ENCODE assay signal across 12 mouse cellular contexts in the genomic region with DNA sequence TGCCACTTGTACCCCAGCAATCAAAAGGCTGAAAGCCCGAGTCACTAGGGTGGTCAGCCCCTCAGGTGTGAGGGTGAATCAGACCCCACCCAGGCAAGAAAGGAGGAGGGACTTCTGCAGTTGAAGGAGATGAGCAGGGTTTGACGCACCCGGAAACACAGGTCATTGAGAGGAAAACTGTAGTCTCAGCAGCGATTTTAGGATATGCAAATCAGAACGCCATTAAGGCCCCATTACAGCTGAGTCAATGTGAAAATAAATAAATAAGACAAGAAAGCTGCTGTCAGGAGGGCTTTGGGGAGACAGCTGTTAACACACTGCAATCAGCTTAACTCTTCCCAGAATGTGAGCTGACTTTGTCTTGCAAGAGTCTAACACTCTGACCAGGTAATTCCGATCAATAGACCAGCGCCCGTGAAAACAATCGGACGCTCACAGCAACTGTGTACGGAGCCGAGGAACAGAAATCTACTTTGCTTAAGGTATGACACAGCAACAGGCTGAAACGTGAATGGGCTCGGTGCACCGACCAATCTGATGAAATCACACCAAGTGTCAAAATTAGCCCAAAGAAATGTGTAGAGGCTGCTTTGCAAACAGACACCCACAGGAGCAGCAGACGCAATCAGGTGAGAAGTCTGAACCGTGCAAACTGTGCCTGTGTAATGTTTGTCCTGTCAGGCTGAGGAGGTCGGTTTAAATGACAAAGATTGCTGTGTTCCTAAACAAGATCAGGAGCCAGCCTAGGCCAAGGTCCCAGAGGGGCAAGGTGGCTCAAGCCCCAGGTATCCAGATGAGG. TPM values are rescaled to one million over a fixed set of nuclear protein-coding genes. Genes with fewer than 3 reads are reported as not detected.
DNase-seq lines count a peak whose midpoint lies in the region; ATAC-seq and TF ChIP-seq lines count a peak whose summit lies in the region.
"Had no signal": no experiment of that assay in that cellular context is flagged by ENCODE, and none has a peak within 500 bp of the region (broad histone marks: within the 10 kb centered on the region; RNA-seq: fewer than 3 reads in every experiment).

No protein-coding gene starts in this region.

- no peak for TF ChIP-seq POLR2A in CH12.LX (IDR thresholded peaks at IDR 0.05; ENCODE audit: low read depth, low read length)

- no peak overlapping the region for H3K4me3 ChIP-seq in kidney, embryonic 15.5 days (replicated peaks)
- no peak overlapping the region for H3K4me3 ChIP-seq in kidney, embryonic 16.5 days (ENCODE audit: low read length)
- H3K4me3 ChIP-seq in CH12.LX (replicated peaks in 1 of 3; ENCODE audit: low read depth in 2 of 3, low read length in 2 of 3, poor library complexity in 1 of 3) (peak overlapping the region; percentile 15 to 21 (median 19)), macrophage (ENCODE audit: inconsistent target) (no peak overlapping the region)
- H3K4me3 ChIP-seq: hindbrain, embryonic 13.5 days had no signal

- H3K27me3 ChIP-seq in kidney, embryonic 15.5 days: no peaks in the 10 kb centered on the region
- no peaks in the 10 kb centered on the region for H3K27me3 ChIP-seq in kidney, embryonic 16.5 days (ENCODE audit: insufficient read depth, low read length)
- H3K27me3 ChIP-seq in CH12.LX (replicated peaks): no peaks in the 10 kb centered on the region

- no peak overlapping the region for H3K4me2 ChIP-seq in kidney, embryonic 15.5 days
- H3K4me2 ChIP-seq in kidney, embryonic 16.5 days (replicated peaks; ENCODE audit: low read depth, low read length): no peak overlapping the region
- peak overlapping the region; percentile 93 for H3K4me2 ChIP-seq in CH12.LX (ENCODE audit: insufficient read depth, low read depth, poor library complexity, severe bottlenecking)
- H3K4me2 ChIP-seq: hindbrain, embryonic 13.5 days had no signal

- H3K9me3 ChIP-seq in kidney, embryonic 15.5 days (replicated peaks): no peaks in the 10 kb centered on the region
- no peaks in the 10 kb centered on the region for H3K9me3 ChIP-seq in kidney, embryonic 16.5 days (ENCODE audit: low read length)
- no peaks in the 10 kb centered on the region for H3K9me3 ChIP-seq in CH12.LX (replicated peaks; ENCODE audit: low read length)
- H3K9me3 ChIP-seq: hindbrain, embryonic 13.5 days had no signal

- dilution Hi-C loops in CH12.LX (cut with MboI; ENCODE audit: extremely low pct_ligation_motif_present, extremely low pct_unique_long_range_greater_than_20kb, low sequenced_read_pairs): no loop called here

- no peak overlapping the region for H3K9ac ChIP-seq in kidney, embryonic 15.5 days
- H3K9ac ChIP-seq in kidney, embryonic 16.5 days (replicated peaks; ENCODE audit: low read length): no peak overlapping the region
- H3K9ac ChIP-seq in CH12.LX (ENCODE audit: insufficient read depth, low read depth): peak overlapping the region; percentile 54
- H3K9ac ChIP-seq: hindbrain, embryonic 13.5 days had no signal

- ATAC-seq in kidney, embryonic 15.5 days (replicated peaks; ENCODE audit: low FRiP score): no peak
- ATAC-seq in kidney, embryonic 16.5 days (ENCODE audit: low FRiP score, low TSS enrichment): no peak
- no peak for ATAC-seq in monocyte, adult 5-6 weeks (replicated peaks; ENCODE audit: insufficient number of reproducible peaks, low FRiP score, low TSS enrichment, poor library complexity, severe bottlenecking)

- TF ChIP-seq EP300 in CH12.LX (IDR thresholded peaks at IDR 0.05; ENCODE audit: low read length): peak; percentile 63

- peak; percentile 79 for DNase-seq in CH12.LX (ENCODE audit: extremely low read depth)
- peak; percentile 87 for DNase-seq in induced T-regulatory cell, adult 2 months (ENCODE audit: low read depth)
- no peak for DNase-seq in layer of hippocampus, postnatal 36 days
- DNase-seq in cerebellum, adult 8-10 months: no peak
- DNase-seq: adrenal gland, adult 8-10 months; kidney, postnatal 10 days; thymus, postnatal 4 days had no signal

- H3K27ac ChIP-seq in kidney, embryonic 15.5 days: 0 out of 2 replicates have a peak overlapping the region, but pooled peaks have one; percentile 6
- H3K27ac ChIP-seq in kidney, embryonic 16.5 days (ENCODE audit: low read length): no peak overlapping the region
- peak overlapping the region; percentile 86 for H3K27ac ChIP-seq in CH12.LX (ENCODE audit: insufficient read depth, low read depth)
- H3K27ac ChIP-seq in macrophage: peak overlapping the region; percentile 49
- H3K27ac ChIP-seq: hindbrain, embryonic 13.5 days had no signal

- 83% methylated on average over 18 of the region's 18 CpGs for WGBS in kidney, embryonic 15.5 days
- 77% methylated on average over 18 of the region's 18 CpGs for WGBS in kidney, embryonic 16.5 days
- WGBS in macrophage (ENCODE audit: missing documents): 86% methylated on average over 17 of the region's 18 CpGs

- TF ChIP-seq CTCF in CH12.LX (conservative IDR thresholded peaks at IDR 0.05 in 1 of 2, IDR thresholded peaks at IDR 0.05 in 1 of 2; ENCODE audit: low read depth in 2 of 2, low read length in 2 of 2): no peak

- in situ Hi-C loops in CH12.LX (cut with MboI; ENCODE audit: low pct_ligation_motif_present, low pct_unique_long_range_greater_than_20kb, low sequenced_read_pairs): no loop called here

- peaks cover 50% of the 10 kb centered on the region for H3K4me1 ChIP-seq in kidney, embryonic 15.5 days
- peaks cover 42% of the 10 kb centered on the region for H3K4me1 ChIP-seq in kidney, embryonic 16.5 days (ENCODE audit: insufficient read depth, low read length)
- H3K4me1 ChIP-seq in CH12.LX (ENCODE audit: control insufficient read depth in 1 of 2, insufficient read depth in 2 of 2): peaks cover 22 to 66% of the 10 kb centered on the region in 2 experiments

- TF ChIP-seq RAD21 in CH12.LX (IDR thresholded peaks at IDR 0.05; ENCODE audit: low read depth, low read length): no peak

- no peaks in the 10 kb centered on the region for H3K36me3 ChIP-seq in kidney, embryonic 15.5 days
- no peaks in the 10 kb centered on the region for H3K36me3 ChIP-seq in kidney, embryonic 16.5 days (ENCODE audit: insufficient read depth, low read length)
- H3K36me3 ChIP-seq in CH12.LX (replicated peaks in 1 of 2; ENCODE audit: control insufficient read depth in 1 of 2, insufficient read depth in 1 of 2, low read length in 1 of 2): peaks cover 0 to 21% of the 10 kb centered on the region in 2 experiments
- no peaks in the 10 kb centered on the region for H3K36me3 ChIP-seq in macrophage (ENCODE audit: inconsistent target)
- H3K36me3 ChIP-seq: hindbrain, embryonic 13.5 days had no signal

- 0 out of 2 replicates have a peak, but pooled peaks cover 3% of the 10 kb centered on the region for H3K79me2 ChIP-seq in CH12.LX (replicated peaks; ENCODE audit: control insufficient read depth, extremely low read depth, insufficient read depth, poor library complexity, severe bottlenecking)
- H3K79me2 ChIP-seq in macrophage (ENCODE audit: inconsistent target): peaks cover 100% of the 10 kb centered on the region

TF ChIP-seq in CH12.LX, 34 proteins besides CTCF, POLR2A, EP300 and RAD21 (continues in another document):
- TF ChIP-seq MAFK (IDR thresholded peaks at IDR 0.05; ENCODE audit: insufficient replicate concordance, low read length) (no peak), MAX (IDR thresholded peaks at IDR 0.05; ENCODE audit: low read length) (no peak), IRF4 (IDR thresholded peaks at IDR 0.05; ENCODE audit: low read depth, low read length) (peak; percentile 72), UBTF (IDR thresholded peaks at IDR 0.05; ENCODE audit: low read depth, low read length) (no peak), MYC (IDR thresholded peaks at IDR 0.05; ENCODE audit: low read depth, low read length) (no peak), JUND (conservative IDR thresholded peaks at IDR 0.05; ENCODE audit: low read depth, low read length) (peak; percentile 51; the same call in 1 of the 2 replicates), USF1 (IDR thresholded peaks at IDR 0.05; ENCODE audit: low read depth, low read length) (no peak), NELFE (IDR thresholded peaks at IDR 0.05; ENCODE audit: low read depth, low read length) (no peak), MAZ (IDR thresholded peaks at IDR 0.05; ENCODE audit: low read depth, low read length) (no peak), GABPA (IDR thresholded peaks at IDR 0.05; ENCODE audit: insufficient replicate concordance, low read depth, low read length) (no peak), HCFC1 (IDR thresholded peaks at IDR 0.05; ENCODE audit: low read depth, low read length) (no peak), TBP (conservative IDR thresholded peaks at IDR 0.05; ENCODE audit: low read depth, low read length) (0 out of 2 replicates have a peak, but pooled peaks have one; percentile 21), RCOR1 (conservative IDR thresholded peaks at IDR 0.05; ENCODE audit: low read depth, low read length) (no peak)

RNA-seq across cellular contexts. Expression of a gene that starts 16.8 kb away (rescaled TPM):
- polyA plus RNA-seq in kidney, embryonic 15.5 days (2015; fragmentation: Nextera tagmentation; extraction: Ambion mirVana): 8.7 and 10.8 TPM in 2 replicates
- 8.6 and 9.3 TPM in 2 replicates for polyA plus RNA-seq in kidney, embryonic 16.5 days (2015; fragmentation: Nextera tagmentation; extraction: Ambion mirVana)
- 5.6 TPM in 2 replicates for total RNA-seq in CH12.LX (2012; rRNA removed)
- 2.0 and 2.2 TPM in 2 replicates for total RNA-seq in CH12.LX (2014; rRNA removed)
- 12.4 and 14.3 TPM in 2 replicates for polyA plus RNA-seq in CH12.LX (2012; ENCODE audit: insufficient read length, low read depth)
- 100 to 1,000 TPM in 11 of 26 experiments, 10 to 100 TPM in 15; 35.5 to 286 (median 91.6) TPM for total RNA-seq in macrophage (2018; cell fraction: chromatin; rRNA removed)
- 10 to 100 TPM; 12.1 to 56.7 (median 24.1) TPM for total RNA-seq in macrophage (2018; cell fraction: cytosol; rRNA removed)
- total RNA-seq in macrophage (2018; cell fraction: nucleus; rRNA removed): 100 to 1,000 TPM in 4 of 26 experiments, 10 to 100 TPM in 22; 27.9 to 188 (median 59.0) TPM
- 11.0 to 13.7 TPM (median 13.5 TPM) in 3 replicates for polyA plus RNA-seq in macrophage (2018)
- total RNA-seq in layer of hippocampus, postnatal 36 days (2021): 10 to 100 TPM; 21.0 to 24.1 TPM
- 21.6 to 42.4 TPM (median 28.2 TPM) in 3 replicates for total RNA-seq in monocyte, adult 5-6 weeks (2017)

RNA-seq across cellular contexts. Expression of a gene that starts 53.6 kb away (rescaled TPM):
- 1.00 and 1.0 TPM in 2 replicates for polyA plus RNA-seq in kidney, embryonic 15.5 days (2015; fragmentation: Nextera tagmentation; extraction: Ambion mirVana)
- 1.1 and 1.2 TPM in 2 replicates for polyA plus RNA-seq in kidney, embryonic 16.5 days (2015; fragmentation: Nextera tagmentation; extraction: Ambion mirVana)
- 0.13 and 0.21 TPM in 2 replicates for total RNA-seq in CH12.LX (2012; rRNA removed)
- not detected in 2 replicates for total RNA-seq in CH12.LX (2014; rRNA removed)
- polyA plus RNA-seq in CH12.LX (2012; ENCODE audit: insufficient read length, low read depth): 0.30 TPM in 2 replicates
- 10 to 100 TPM in 4 of 26 experiments, 1 to 10 TPM in 22; 1.5 to 28.6 (median 5.5) TPM for total RNA-seq in macrophage (2018; cell fraction: chromatin; rRNA removed)
- total RNA-seq in macrophage (2018; cell fraction: cytosol; rRNA removed): under 1 TPM; 0.06 to 0.74 (median 0.29) TPM
- total RNA-seq in macrophage (2018; cell fraction: nucleus; rRNA removed): 10 to 100 TPM in 5 of 26 experiments, 1 to 10 TPM in 20, under 1 TPM in 1; 0.96 to 33.0 (median 4.4) TPM
- polyA plus RNA-seq in macrophage (2018): 0.13 to 0.29 TPM (median 0.20 TPM) in 3 replicates
- 1 to 10 TPM; 2.3 to 2.8 TPM for total RNA-seq in layer of hippocampus, postnatal 36 days (2021)
- 0.78 to 3.5 TPM in 2 of 3 replicates, not detected in the other for total RNA-seq in monocyte, adult 5-6 weeks (2017)

Comparison
In these comparisons a context has a peak if more than half of its experiments do, and no peak if none do; other contexts are left out.
1. H3K4me3 ChIP-seq: peak in CH12.LX (3 of 3); none in kidney, embryonic 15.5 days (single experiment), kidney, embryonic 16.5 days (single experiment) and macrophage (single experiment).
2. DNase-seq: peak in CH12.LX (single experiment) and induced T-regulatory cell, adult 2 months (single experiment); none in layer of hippocampus, postnatal 36 days (0 of 2) and cerebellum, adult 8-10 months (single experiment).